Mouse (Mus musculus): ENCODE measurements around the gene Slc26a11.
"Not testable (repeated sequence)": the region's sequence is repeated elsewhere in the genome, so short reads cannot be mapped to it uniquely, and the experiment has no call there.

- not testable (repeated sequence) for TF ChIP-seq CTCF (IDR thresholded peaks at IDR 0.05; ENCODE audit: control insufficient read depth, insufficient read depth, insufficient replicate concordance, low read depth, low read length); POLR2A (IDR thresholded peaks at IDR 0.05; ENCODE audit: control insufficient read depth, low read depth, low read length)
These were observed 31.9 kb downstream of the Slc26a11 start for GRCm38 (mm10) chr11:119387273-119387672.
